Mouse (Mus musculus) heart, embryonic 14.5 days (tissue): ENCODE measurements around the gene Apoa1. TPM values are rescaled to one million over a fixed set of nuclear protein-coding genes. Genes with fewer than 3 reads are reported as not detected.

ENCODE experiments used
- ATAC-seq: fragments of 200-750 bp; cut with Nextera tagmentation; 2 replicates; pipeline ENCODE4 v1.8.0; 2017; ENCODE audit warnings: low read depth, moderate TSS enrichment; ENCODE audit not compliant: insufficient number of reproducible peaks, insufficient read depth, low FRiP score
- H3K27ac ChIP-seq, 2 experiments: fragments of 200-500 bp in 1 of 2; fragments of 300-500 bp in 1 of 2; sonication (generic) in 1 of 2; replicated peaks in 1 of 2; 2 replicates each; pipeline ENCODE4 v1.5.1; 2012 to 2014; ENCODE audit warnings: low read depth in 2 of 2, low read length in 2 of 2, control low read depth in 1 of 2, mild to moderate bottlenecking in 1 of 2, mixed read lengths in 1 of 2; ENCODE audit not compliant: control insufficient read depth in 1 of 2, insufficient read depth in 1 of 2
- H3K27me3 ChIP-seq: fragments of 300-500 bp; sonication (generic); 2 replicates; pipeline ENCODE4 v1.6.1; 2014; ENCODE audit warnings: mild to moderate bottlenecking, low read length, control low read depth; ENCODE audit not compliant: control insufficient read depth, insufficient read depth
- H3K36me3 ChIP-seq: fragments of 300-500 bp; sonication (generic); 2 replicates; pipeline ENCODE4 v1.6.1; 2014; ENCODE audit warnings: mild to moderate bottlenecking, control low read depth, low read length, mixed read lengths; ENCODE audit not compliant: control insufficient read depth, insufficient read depth
- H3K4me1 ChIP-seq, 2 experiments: fragments of 200-500 bp in 1 of 2; fragments of 300-500 bp in 1 of 2; sonication (generic) in 1 of 2; 2 replicates each; pipeline ENCODE4 v1.6.1; 2012 to 2014; ENCODE audit warnings: low read length in 2 of 2, control low read depth in 1 of 2, mixed read lengths in 1 of 2; ENCODE audit not compliant: control insufficient read depth in 2 of 2, insufficient read depth in 2 of 2
- H3K4me2 ChIP-seq: fragments of 300-500 bp; sonication (generic); 2 replicates; pipeline ENCODE4 v1.6.1; 2014; ENCODE audit warnings: mild to moderate bottlenecking, low read length
- H3K4me3 ChIP-seq, 2 experiments: fragments of 200-500 bp in 1 of 2; fragments of 300-500 bp in 1 of 2; sonication (generic) in 1 of 2; 2 replicates each; pipeline ENCODE4 v1.5.1; 2012 to 2014; ENCODE audit warnings: low read length in 2 of 2, mild to moderate bottlenecking in 2 of 2, control low read depth in 1 of 2, low read depth in 1 of 2, moderate library complexity in 1 of 2; ENCODE audit not compliant: control insufficient read depth in 1 of 2, insufficient read depth in 1 of 2
- H3K9ac ChIP-seq: fragments of 300-500 bp; sonication (generic); 2 replicates; pipeline ENCODE4 v1.6.1; 2014; ENCODE audit warnings: mild to moderate bottlenecking, low read length
- H3K9me3 ChIP-seq: fragments of 300-500 bp; sonication (generic); 2 replicates; pipeline ENCODE4 v1.6.1; 2016; ENCODE audit warnings: low read length, control low read depth; ENCODE audit not compliant: control insufficient read depth
- WGBS: fragments of 180-500 bp; shearing (Covaris S2); extraction: QIAGEN DNeasy Blood & Tissue Kit; methylation state at CpG from one replicate; pipeline ENCODE4 v1.1.7; 2014; 5-methylcytosine and 5-hydroxymethylcytosine counted together
- polyA plus RNA-seq: library from polyadenylated mRNA; unstranded; fragments of >200 nt; fragmentation: Nextera tagmentation; extraction: Ambion mirVana; gene quantifications from 2 replicates; pipeline ENCODE4 v1.2.1, GENCODE M21; 2014

The Apoa1 gene
- polyA plus RNA-seq: 0.59 and 1.5 TPM in 2 replicates

DNA sequence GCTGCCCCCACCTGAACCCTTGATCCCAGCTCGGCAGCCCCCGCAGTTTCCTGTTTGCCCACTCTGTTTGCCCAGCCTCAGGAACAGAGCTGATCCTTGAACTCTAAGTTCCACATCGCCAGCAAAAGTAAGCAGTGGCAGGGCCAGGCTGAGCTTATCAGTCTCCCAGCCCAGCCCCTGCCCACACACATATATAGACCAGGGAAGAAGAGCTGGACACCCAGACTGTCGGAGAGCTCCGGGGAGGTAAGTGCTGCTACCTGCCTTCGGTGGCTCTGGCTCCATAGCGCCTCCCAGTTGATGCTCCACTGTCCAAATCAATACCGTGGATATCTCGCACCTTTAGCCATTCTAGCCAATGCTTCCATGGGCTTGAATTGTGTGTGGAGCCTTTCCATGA lies at the start of gene Apoa1:
TSS of gene Apoa1 (plus strand) at position 90 of the 400 bp plus-strand sequence.
- H3K4me1 ChIP-seq: peaks cover 6 to 9% of the 10 kb centered on the region in 2 experiments; a peak in 3 of 4 replicates
- peaks cover 2% of the 10 kb centered on the region for H3K36me3 ChIP-seq
- no peak within 1 kb of the TSS for H3K27ac ChIP-seq
- no peak within 1 kb of the TSS for H3K4me2 ChIP-seq
- H3K9ac ChIP-seq: no peak within 1 kb of the TSS
- H3K27me3 ChIP-seq: peaks cover 6% of the 10 kb centered on the region
- H3K9me3 ChIP-seq: no peaks in the 10 kb centered on the region
- 56% methylated on average over 9 of the region's 9 CpGs for WGBS
- no peak for ATAC-seq
- no peak within 1 kb of the TSS for H3K4me3 ChIP-seq

GRCm38 (mm10) chr9:46178595-46178994 lies 49.8 kb upstream of the Apoa1 start:
- no peak overlapping the region for H3K9ac ChIP-seq
- WGBS: 88% methylated on average over 9 of the region's 9 CpGs

DNA sequence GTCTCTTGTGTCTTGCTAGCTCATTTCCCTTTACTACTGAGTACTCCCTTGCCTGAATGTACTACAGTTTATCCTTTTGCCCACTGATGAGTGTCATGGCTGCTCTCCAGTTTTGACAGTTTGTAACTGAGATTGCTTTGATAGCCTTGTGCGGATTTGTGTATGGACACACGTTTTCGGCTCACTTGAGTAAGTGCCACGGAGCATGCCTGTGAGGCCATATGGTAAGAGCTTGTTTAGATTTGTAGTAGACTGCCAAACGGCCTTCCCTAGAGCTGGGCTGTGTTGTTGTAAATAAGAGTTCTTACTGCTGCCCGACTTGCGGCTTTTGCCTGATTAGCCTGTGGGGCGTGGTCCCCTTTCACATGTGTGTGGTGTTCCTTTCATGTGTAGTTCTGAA lies 47.1 kb upstream of the Apoa1 start:
- Histone ChIP-seq H3K9me3 (no peaks in the 10 kb centered on the region), H3K4me2 (no peak overlapping the region), H3K27me3 (no peaks in the 10 kb centered on the region), H3K27ac (no peak overlapping the region), H3K9ac (no peak overlapping the region), H3K4me3 (no peak overlapping the region), H3K36me3 (peaks cover 18% of the 10 kb centered on the region), H3K4me1 (peaks cover 4 to 6% of the 10 kb centered on the region in 2 experiments; a peak in 3 of 4 replicates)
- no peak for ATAC-seq
- WGBS: 85% methylated on average over 8 of the region's 8 CpGs

More at GRCm38 (mm10) chr9:46178595-46178994, 49.8 kb upstream of the Apoa1 start:
- H3K36me3 ChIP-seq: peaks cover 18% of the 10 kb centered on the region
- no peak for ATAC-seq
- no peaks in the 10 kb centered on the region for H3K27me3 ChIP-seq
- no peak overlapping the region for H3K4me2 ChIP-seq
- H3K9me3 ChIP-seq: no peaks in the 10 kb centered on the region
- H3K4me3 ChIP-seq: no peak overlapping the region
- H3K4me1 ChIP-seq: peaks cover 0 to 6% of the 10 kb centered on the region in 2 experiments; a peak in 1 of 4 replicates
- no peak overlapping the region for H3K27ac ChIP-seq

DNA sequence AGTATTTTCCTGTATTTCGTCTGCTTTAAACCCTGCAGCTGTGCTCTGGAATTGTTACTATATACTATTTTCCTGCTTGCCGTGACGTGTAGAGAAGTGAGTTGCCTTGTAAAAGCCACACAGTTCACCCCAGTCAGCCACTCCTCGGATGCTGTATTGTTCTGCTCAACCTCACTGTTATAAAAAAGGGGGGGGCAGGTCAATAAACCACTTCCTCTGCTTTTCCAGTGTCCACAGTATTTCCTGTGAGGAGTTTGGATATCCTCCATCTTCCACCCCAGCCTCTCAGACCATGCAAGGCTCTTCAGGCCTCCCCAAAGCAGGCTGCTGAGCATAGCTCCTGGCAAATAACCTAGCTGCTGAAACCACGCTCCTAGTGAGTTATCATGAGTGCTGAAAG lies 43.8 kb upstream of the Apoa1 start:
- Histone ChIP-seq H3K4me2 (no peak overlapping the region), H3K9ac (no peak overlapping the region), H3K9me3 (no peaks in the 10 kb centered on the region), H3K4me1 (peaks cover 4 to 6% of the 10 kb centered on the region in 2 experiments; a peak in 3 of 4 replicates), H3K4me3 (no peak overlapping the region), H3K27me3 (no peaks in the 10 kb centered on the region), H3K27ac (peak overlapping the region; percentile 73 to 81), H3K36me3 (0 out of 2 replicates have a peak, but pooled peaks cover 3% of the 10 kb centered on the region)
- WGBS: 55% methylated on average over 5 of the region's 5 CpGs
- peak; percentile 69 for ATAC-seq

- H3K4me2 ChIP-seq: no peak overlapping the region
- WGBS: 16% methylated on average over 2 of the region's 2 CpGs
Measured at GRCm38 (mm10) chr9:46185191-46185590, 43.2 kb upstream of the Apoa1 start.

DNA sequence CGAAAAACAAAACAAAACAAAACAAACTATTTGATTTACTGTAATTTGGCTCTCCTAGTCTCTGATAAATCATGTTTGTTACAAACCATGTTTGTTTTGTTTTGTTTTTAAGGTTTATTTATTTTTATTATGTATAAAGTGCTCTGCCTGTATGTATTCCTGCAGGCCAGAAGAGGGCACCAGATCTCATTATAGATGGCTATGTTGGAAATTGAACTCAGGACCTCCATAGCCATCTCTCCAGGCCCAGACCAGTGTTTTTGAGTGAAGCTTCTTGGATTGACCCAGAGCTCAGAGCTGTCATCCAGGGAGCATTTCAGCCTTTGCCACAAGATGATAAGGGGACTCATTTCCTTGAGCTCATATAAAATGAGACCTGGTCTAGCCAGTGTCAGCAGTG lies 42.0 kb upstream of the Apoa1 start:
- Histone ChIP-seq H3K27me3 (no peaks in the 10 kb centered on the region), H3K9me3 (no peaks in the 10 kb centered on the region), H3K36me3 (0 out of 2 replicates have a peak, but pooled peaks cover 3% of the 10 kb centered on the region), H3K27ac (no peak overlapping the region), H3K4me3 (no peak overlapping the region), H3K9ac (no peak overlapping the region), H3K4me1 (peaks cover 4 to 16% of the 10 kb centered on the region in 2 experiments), H3K4me2 (no peak overlapping the region)
- 89% methylated on average over 1 of the region's 1 CpGs for WGBS
- ATAC-seq: no peak

More at GRCm38 (mm10) chr9:46185191-46185590, 43.2 kb upstream of the Apoa1 start:
- Histone ChIP-seq H3K9me3 (no peaks in the 10 kb centered on the region), H3K9ac (no peak overlapping the region), H3K4me1 (peaks cover 4 to 6% of the 10 kb centered on the region in 2 experiments; a peak in 3 of 4 replicates), H3K4me3 (no peak overlapping the region), H3K27me3 (no peaks in the 10 kb centered on the region), H3K36me3 (0 out of 2 replicates have a peak, but pooled peaks cover 3% of the 10 kb centered on the region), H3K27ac (peak overlapping the region; percentile 45 to 73; a peak in 2 of 4 replicates)
- peak; percentile 12; the same call in 1 of the 2 replicates for ATAC-seq

DNA sequence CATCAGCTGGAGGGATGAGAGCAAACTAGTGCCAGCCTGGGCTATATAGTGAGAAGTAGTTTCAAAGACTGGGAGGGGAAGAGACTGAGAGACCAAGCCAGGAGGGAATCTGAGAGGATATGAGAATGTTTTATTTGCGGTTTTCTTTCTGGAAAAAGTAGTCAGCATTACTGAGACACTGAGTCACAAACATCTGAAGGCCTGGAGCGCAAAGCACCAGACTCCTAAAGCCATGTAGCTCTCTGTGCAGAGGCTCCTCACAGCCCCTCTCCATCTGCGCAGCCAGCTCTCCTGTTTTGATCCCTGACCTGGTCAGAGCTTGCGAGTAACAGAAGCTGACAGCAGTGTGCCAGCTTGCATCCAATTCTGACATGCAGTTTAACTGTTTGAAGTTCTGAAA lies 40.0 kb upstream of the Apoa1 start:
- H3K9ac ChIP-seq: no peak overlapping the region
- no peak overlapping the region for H3K4me3 ChIP-seq
- H3K36me3 ChIP-seq: 0 out of 2 replicates have a peak, but pooled peaks cover 3% of the 10 kb centered on the region
- no peaks in the 10 kb centered on the region for H3K27me3 ChIP-seq
- no peak for ATAC-seq
- H3K4me1 ChIP-seq: peaks cover 4 to 17% of the 10 kb centered on the region in 2 experiments
- H3K27ac ChIP-seq: no peak overlapping the region
- no peaks in the 10 kb centered on the region for H3K9me3 ChIP-seq
- H3K4me2 ChIP-seq: no peak overlapping the region
- 85% methylated on average over 4 of the region's 4 CpGs for WGBS

DNA sequence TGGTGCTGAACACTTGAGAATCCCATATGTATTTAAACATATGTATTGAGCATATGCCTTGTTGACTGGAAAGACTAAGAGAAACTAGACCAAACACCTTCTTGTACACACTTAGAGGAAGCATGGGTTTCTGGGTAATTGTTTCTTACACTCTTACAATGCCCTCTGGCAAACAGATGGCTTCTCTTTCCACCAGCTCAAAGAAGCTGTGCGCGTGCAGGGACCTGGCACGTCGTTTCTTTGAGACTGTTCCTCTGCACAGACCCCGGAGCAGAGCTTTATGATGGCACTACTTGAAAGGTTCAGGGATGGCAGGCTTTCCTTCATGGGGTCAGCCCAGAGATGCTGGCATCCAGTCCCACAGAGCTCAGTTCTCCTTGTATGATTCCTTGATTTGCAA lies 39.4 kb upstream of the Apoa1 start:
- Histone ChIP-seq H3K9me3 (no peaks in the 10 kb centered on the region), H3K9ac (no peak overlapping the region), H3K4me2 (no peak overlapping the region), H3K27ac (no peak overlapping the region), H3K4me1 (peaks cover 2 to 15% of the 10 kb centered on the region in 2 experiments; a peak in 3 of 4 replicates), H3K36me3 (0 out of 2 replicates have a peak, but pooled peaks cover 3% of the 10 kb centered on the region), H3K4me3 (no peak overlapping the region), H3K27me3 (no peaks in the 10 kb centered on the region)
- ATAC-seq: no peak
- 82% methylated on average over 5 of the region's 5 CpGs for WGBS
